Mouse (Mus musculus): ENCODE measurements around the gene Hyal1. TPM values are rescaled to one million over a fixed set of nuclear protein-coding genes. Genes with fewer than 3 reads are reported as not detected.

Gene Hyal1
- polyA plus RNA-seq, 1 experiment from 2014 or later: 6.4 TPM

Other genes starting within 250 kb of the Hyal1 start
- gene Hemk1, start 238.6 kb upstream of the Hyal1 start, polyA plus RNA-seq (2015; fragmentation: Nextera tagmentation; extraction: Ambion mirVana): 17.5 and 18.7 TPM in 2 replicates
- 9.8 and 11.4 TPM in 2 replicates for gene 6430571L13Rik, start 236.3 kb upstream of the Hyal1 start, polyA plus RNA-seq (2015; fragmentation: Nextera tagmentation; extraction: Ambion mirVana)
- gene Cacna2d2, start 177.3 kb upstream of the Hyal1 start, polyA plus RNA-seq (2015; fragmentation: Nextera tagmentation; extraction: Ambion mirVana): 8.1 and 9.0 TPM in 2 replicates
- 45.7 and 46.0 TPM in 2 replicates for gene Tmem115, start 43.0 kb upstream of the Hyal1 start, polyA plus RNA-seq (2015; fragmentation: Nextera tagmentation; extraction: Ambion mirVana)
- 51.4 and 59.0 TPM in 2 replicates for gene Cyb561d2, start 34.7 kb upstream of the Hyal1 start, polyA plus RNA-seq (2015; fragmentation: Nextera tagmentation; extraction: Ambion mirVana)
- 75.8 and 78.6 TPM in 2 replicates for gene Nprl2, start 34.7 kb upstream of the Hyal1 start, polyA plus RNA-seq (2015; fragmentation: Nextera tagmentation; extraction: Ambion mirVana)
- 3.3 and 4.4 TPM in 2 replicates for gene Zmynd10, start 29.6 kb upstream of the Hyal1 start, polyA plus RNA-seq (2015; fragmentation: Nextera tagmentation; extraction: Ambion mirVana)
- gene Rassf1, start 25.4 kb upstream of the Hyal1 start, polyA plus RNA-seq (2015; fragmentation: Nextera tagmentation; extraction: Ambion mirVana): 45.8 and 46.6 TPM in 2 replicates
- 125 and 134 TPM in 2 replicates for gene Tusc2, start 13.7 kb upstream of the Hyal1 start, polyA plus RNA-seq (2015; fragmentation: Nextera tagmentation; extraction: Ambion mirVana)
- 60.1 and 68.5 TPM in 2 replicates for gene Hyal2, start 9.0 kb upstream of the Hyal1 start, polyA plus RNA-seq (2015; fragmentation: Nextera tagmentation; extraction: Ambion mirVana)
- gene Naa80, start 2.0 kb downstream of the Hyal1 start, polyA plus RNA-seq (2015; fragmentation: Nextera tagmentation; extraction: Ambion mirVana): 17.1 and 22.7 TPM in 2 replicates
- gene Hyal3, start 3.9 kb downstream of the Hyal1 start, polyA plus RNA-seq (2015; fragmentation: Nextera tagmentation; extraction: Ambion mirVana): 2.7 and 2.9 TPM in 2 replicates
- 13.5 and 16.9 TPM in 2 replicates for gene Ifrd2, start 10.7 kb downstream of the Hyal1 start, polyA plus RNA-seq (2015; fragmentation: Nextera tagmentation; extraction: Ambion mirVana)
- 5.6 and 7.0 TPM in 2 replicates for gene Sema3b, start 32.3 kb downstream of the Hyal1 start, polyA plus RNA-seq (2015; fragmentation: Nextera tagmentation; extraction: Ambion mirVana)
- 302 and 317 TPM in 2 replicates for gene Gnai2, start 58.4 kb downstream of the Hyal1 start, polyA plus RNA-seq (2015; fragmentation: Nextera tagmentation; extraction: Ambion mirVana)
- gene Slc38a3, start 92.6 kb downstream of the Hyal1 start, polyA plus RNA-seq (2015; fragmentation: Nextera tagmentation; extraction: Ambion mirVana): 53.2 and 55.0 TPM in 2 replicates
- 1.3 and 2.7 TPM in 2 replicates for gene Gnat1, start 102.8 kb downstream of the Hyal1 start, polyA plus RNA-seq (2015; fragmentation: Nextera tagmentation; extraction: Ambion mirVana)
- 10.0 and 13.0 TPM in 2 replicates for gene Sema3f, start 133.5 kb downstream of the Hyal1 start, polyA plus RNA-seq (2015; fragmentation: Nextera tagmentation; extraction: Ambion mirVana)
- gene Rbm5, start 194.1 kb downstream of the Hyal1 start, polyA plus RNA-seq (2015; fragmentation: Nextera tagmentation; extraction: Ambion mirVana): 210 and 236 TPM in 2 replicates

All from hindbrain, embryonic 16.5 days (tissue).